Mouse (Mus musculus): ENCODE measurements around the gene Rmnd5b. TPM values are rescaled to one million over a fixed set of nuclear protein-coding genes. Genes with fewer than 3 reads are reported as not detected.

Gene Rmnd5b
- total RNA-seq, 2 experiments from 2014 or later, result 59.8 to 65.2 TPM

- no peak for TF ChIP-seq CTCF (conservative IDR thresholded peaks at IDR 0.05)
- no peak overlapping the region; the same call in 1 of the 2 replicates for H3K27ac ChIP-seq
- no peak overlapping the region for H3K4me3 ChIP-seq
- no peak for DNase-seq (ENCODE audit: low spot score in 2 of 2)
These were observed 23.0 kb upstream of the Rmnd5b start for GRCm38 (mm10) chr11:51658705-51659104.

- TF ChIP-seq CTCF (conservative IDR thresholded peaks at IDR 0.05), result no peak
- DNase-seq (ENCODE audit: low spot score in 2 of 2), result no peak
- H3K4me3 ChIP-seq, result no peak overlapping the region
- H3K27ac ChIP-seq, result no peak overlapping the region; the same call in 1 of the 2 replicates
These were observed 22.6 kb upstream of the Rmnd5b start for GRCm38 (mm10) chr11:51658291-51658690.

GRCm38 (mm10) chr11:51656798-51657521, 21.3 kb upstream of the Rmnd5b start:
- Histone ChIP-seq H3K4me3 (no peak overlapping the region), H3K27ac (no peak overlapping the region)
- no peak for TF ChIP-seq CTCF (conservative IDR thresholded peaks at IDR 0.05)
- DNase-seq (ENCODE audit: low spot score in 2 of 2), result no peak

GRCm38 (mm10) chr11:51654891-51655290, 19.2 kb upstream of the Rmnd5b start:
- no peak for DNase-seq (ENCODE audit: low spot score in 2 of 2)
- TF ChIP-seq CTCF (conservative IDR thresholded peaks at IDR 0.05), result no peak
- H3K27ac ChIP-seq, result no peak overlapping the region
- H3K4me3 ChIP-seq, result no peak overlapping the region

- Histone ChIP-seq H3K4me3 (no peak overlapping the region), H3K27ac (no peak overlapping the region)
- DNase-seq (ENCODE audit: low spot score in 2 of 2), result no peak
- no peak for TF ChIP-seq CTCF (conservative IDR thresholded peaks at IDR 0.05)
These were observed 18.0 kb upstream of the Rmnd5b start for GRCm38 (mm10) chr11:51653736-51654135.

- peak; percentile 17; the same call in 1 of the 2 replicates for TF ChIP-seq CTCF (conservative IDR thresholded peaks at IDR 0.05)
These were observed 17.3 kb upstream of the Rmnd5b start for GRCm38 (mm10) chr11:51652889-51653418.

GRCm38 (mm10) chr11:51650691-51651515, 15.2 kb upstream of the Rmnd5b start, which contains the start of the genes N4bp3 and D930048N14Rik:
Gene N4bp3, minus strand, starts transcription at chr11:51650842.
Gene D930048N14Rik, plus strand, starts transcription at chr11:51650954.
- TF ChIP-seq CTCF (conservative IDR thresholded peaks at IDR 0.05), result no peak; the same call in 1 of the 2 replicates
- peak in 1 of 2 experiments; percentile 32 for DNase-seq (ENCODE audit: low spot score in 2 of 2)
- Histone ChIP-seq H3K27ac (peak within 1 kb of the TSS; percentile 82), H3K4me3 (peak within 1 kb of the TSS; percentile 74)

More at GRCm38 (mm10) chr11:51652889-51653418, 17.3 kb upstream of the Rmnd5b start:
- Histone ChIP-seq H3K4me3 (no peak overlapping the region), H3K27ac (no peak overlapping the region)
- DNase-seq (ENCODE audit: low spot score in 2 of 2), result no peak

GRCm38 (mm10) chr11:51650261-51650660, 14.6 kb upstream of the Rmnd5b start:
- Histone ChIP-seq H3K4me3 (peak overlapping the region; percentile 74), H3K27ac (peak overlapping the region; percentile 82)
- no peak for DNase-seq (ENCODE audit: low spot score in 2 of 2)
- TF ChIP-seq CTCF (conservative IDR thresholded peaks at IDR 0.05), result no peak

GRCm38 (mm10) chr11:51649889-51650199, 14.1 kb upstream of the Rmnd5b start:
- peak in 1 of 2 experiments; percentile 16 for DNase-seq (ENCODE audit: low spot score in 2 of 2)
- TF ChIP-seq CTCF (conservative IDR thresholded peaks at IDR 0.05), result no peak
- Histone ChIP-seq H3K4me3 (peak overlapping the region; percentile 74), H3K27ac (peak overlapping the region; percentile 82)

GRCm38 (mm10) chr11:51649111-51649888, 13.6 kb upstream of the Rmnd5b start:
- no peak for DNase-seq (ENCODE audit: low spot score in 2 of 2)
- TF ChIP-seq CTCF (conservative IDR thresholded peaks at IDR 0.05), result 0 out of 2 replicates have a peak, but pooled peaks have one; percentile 2
- peak overlapping the region; percentile 74 for H3K4me3 ChIP-seq
- peak overlapping the region; percentile 82; the same call in 1 of the 2 replicates for H3K27ac ChIP-seq

GRCm38 (mm10) chr11:51648566-51648965, 12.9 kb upstream of the Rmnd5b start:
- DNase-seq (ENCODE audit: low spot score in 2 of 2), result no peak
- TF ChIP-seq CTCF (conservative IDR thresholded peaks at IDR 0.05), result no peak
- H3K4me3 ChIP-seq, result no peak overlapping the region
- H3K27ac ChIP-seq, result peak overlapping the region; percentile 51; the same call in 1 of the 2 replicates
